Mouse (Mus musculus): ENCODE results near the gene Ncoa3. TPM values are rescaled to one million over a fixed set of nuclear protein-coding genes. Genes with fewer than 3 reads are reported as not detected.

Gene Ncoa3
- polyA plus RNA-seq, 1 experiment from 2014 or later = 17.4 TPM

GRCm38 (mm10) chr2:165997256-165997967 lies 5.0 kb downstream of the Ncoa3 start:
- Histone ChIP-seq H3K4me1 (peaks cover 44% of the 10 kb centered on the region), H3K4me2 (replicated peaks) (no peak overlapping the region), H3K36me3 (no peaks in the 10 kb centered on the region), H3K9me3 (no peaks in the 10 kb centered on the region), H3K27me3 (no peaks in the 10 kb centered on the region), H3K27ac (no peak overlapping the region), H3K9ac (no peak overlapping the region), H3K4me3 (no peak overlapping the region)
- WGBS = 92% methylated on average over 8 of the region's 8 CpGs
- no peak for ATAC-seq (ENCODE audit: low FRiP score, low read depth)

GRCm38 (mm10) chr2:165998969-165999368 lies 6.5 kb downstream of the Ncoa3 start:
- no peaks in the 10 kb centered on the region for H3K36me3 ChIP-seq
- no peak overlapping the region for H3K4me2 ChIP-seq (replicated peaks)
- H3K9me3 ChIP-seq = no peaks in the 10 kb centered on the region
- no peaks in the 10 kb centered on the region for H3K27me3 ChIP-seq
- peaks cover 36% of the 10 kb centered on the region for H3K4me1 ChIP-seq
- H3K27ac ChIP-seq = no peak overlapping the region
- no peak for ATAC-seq (ENCODE audit: low FRiP score, low read depth)
- WGBS = 35% methylated on average over 4 of the region's 4 CpGs
- no peak overlapping the region for H3K4me3 ChIP-seq
- H3K9ac ChIP-seq = no peak overlapping the region

GRCm38 (mm10) chr2:165999790-166000189 lies 7.4 kb downstream of the Ncoa3 start:
- Histone ChIP-seq H3K4me1 (peaks cover 31% of the 10 kb centered on the region), H3K27ac (no peak overlapping the region), H3K27me3 (no peaks in the 10 kb centered on the region), H3K36me3 (no peaks in the 10 kb centered on the region), H3K9ac (no peak overlapping the region), H3K4me3 (no peak overlapping the region), H3K4me2 (replicated peaks) (0 out of 2 replicates have a peak overlapping the region, but pooled peaks have one; percentile 12), H3K9me3 (no peaks in the 10 kb centered on the region)
- WGBS = 14% methylated on average over 5 of the region's 5 CpGs
- no peak for ATAC-seq (ENCODE audit: low FRiP score, low read depth)

GRCm38 (mm10) chr2:166000242-166000641 lies 7.8 kb downstream of the Ncoa3 start:
- 15% methylated on average over 5 of the region's 5 CpGs for WGBS

GRCm38 (mm10) chr2:166000769-166001168 lies 8.3 kb downstream of the Ncoa3 start:
- Histone ChIP-seq H3K4me1 (peaks cover 31% of the 10 kb centered on the region), H3K27me3 (no peaks in the 10 kb centered on the region), H3K9ac (no peak overlapping the region), H3K27ac (no peak overlapping the region), H3K36me3 (no peaks in the 10 kb centered on the region), H3K4me2 (replicated peaks) (no peak overlapping the region), H3K9me3 (no peaks in the 10 kb centered on the region), H3K4me3 (no peak overlapping the region)
- no peak for ATAC-seq (ENCODE audit: low FRiP score, low read depth)
- 39% methylated on average over 5 of the region's 5 CpGs for WGBS

More at GRCm38 (mm10) chr2:166000242-166000641, 7.8 kb downstream of the Ncoa3 start:
- Histone ChIP-seq H3K4me3 (no peak overlapping the region), H3K4me2 (replicated peaks) (no peak overlapping the region), H3K4me1 (peaks cover 31% of the 10 kb centered on the region), H3K27ac (no peak overlapping the region), H3K27me3 (no peaks in the 10 kb centered on the region), H3K9ac (no peak overlapping the region), H3K36me3 (no peaks in the 10 kb centered on the region), H3K9me3 (no peaks in the 10 kb centered on the region)
- no peak for ATAC-seq (ENCODE audit: low FRiP score, low read depth)

- Histone ChIP-seq H3K27ac (no peak overlapping the region), H3K4me1 (peaks cover 31% of the 10 kb centered on the region), H3K27me3 (no peaks in the 10 kb centered on the region), H3K9me3 (no peaks in the 10 kb centered on the region), H3K4me2 (replicated peaks) (no peak overlapping the region), H3K36me3 (no peaks in the 10 kb centered on the region), H3K9ac (no peak overlapping the region), H3K4me3 (no peak overlapping the region)
- no peak for ATAC-seq (ENCODE audit: low FRiP score, low read depth)
- 60% methylated on average over 2 of the region's 2 CpGs for WGBS
Observed at GRCm38 (mm10) chr2:166001362-166001761, 8.9 kb downstream of the Ncoa3 start.

GRCm38 (mm10) chr2:166001768-166002167 lies 9.3 kb downstream of the Ncoa3 start:
- no peak overlapping the region for H3K4me2 ChIP-seq (replicated peaks)
- no peaks in the 10 kb centered on the region for H3K27me3 ChIP-seq
- no peak overlapping the region for H3K9ac ChIP-seq
- H3K27ac ChIP-seq = no peak overlapping the region
- H3K36me3 ChIP-seq = no peaks in the 10 kb centered on the region
- H3K4me1 ChIP-seq = peaks cover 31% of the 10 kb centered on the region
- H3K4me3 ChIP-seq = no peak overlapping the region
- WGBS = 52% methylated on average over 2 of the region's 2 CpGs
- no peaks in the 10 kb centered on the region for H3K9me3 ChIP-seq
- ATAC-seq (ENCODE audit: low FRiP score, low read depth) = no peak

GRCm38 (mm10) chr2:166002429-166002828 lies 10.0 kb downstream of the Ncoa3 start:
- no peak for ATAC-seq (ENCODE audit: low FRiP score, low read depth)
- WGBS = 79% methylated on average over 4 of the region's 4 CpGs

GRCm38 (mm10) chr2:166003004-166003403 lies 10.6 kb downstream of the Ncoa3 start:
- WGBS = 69% methylated on average over 1 of the region's 1 CpGs
- no peaks in the 10 kb centered on the region for H3K27me3 ChIP-seq
- no peaks in the 10 kb centered on the region for H3K36me3 ChIP-seq
- no peaks in the 10 kb centered on the region for H3K9me3 ChIP-seq
- peaks cover 35% of the 10 kb centered on the region for H3K4me1 ChIP-seq
- no peak overlapping the region for H3K9ac ChIP-seq
- H3K4me3 ChIP-seq = no peak overlapping the region
- no peak overlapping the region for H3K27ac ChIP-seq
- ATAC-seq (ENCODE audit: low FRiP score, low read depth) = no peak
- no peak overlapping the region for H3K4me2 ChIP-seq (replicated peaks)

More at GRCm38 (mm10) chr2:166002429-166002828, 10.0 kb downstream of the Ncoa3 start:
- no peak overlapping the region for H3K27ac ChIP-seq
- H3K4me2 ChIP-seq (replicated peaks) = no peak overlapping the region
- peaks cover 35% of the 10 kb centered on the region for H3K4me1 ChIP-seq
- H3K9me3 ChIP-seq = no peaks in the 10 kb centered on the region
- no peak overlapping the region for H3K4me3 ChIP-seq
- no peaks in the 10 kb centered on the region for H3K36me3 ChIP-seq
- no peak overlapping the region for H3K9ac ChIP-seq
- no peaks in the 10 kb centered on the region for H3K27me3 ChIP-seq

GRCm38 (mm10) chr2:166007046-166007445 lies 14.6 kb downstream of the Ncoa3 start:
- Histone ChIP-seq H3K4me2 (replicated peaks) (no peak overlapping the region), H3K27me3 (no peaks in the 10 kb centered on the region), H3K27ac (no peak overlapping the region), H3K36me3 (no peaks in the 10 kb centered on the region), H3K4me1 (peaks cover 37% of the 10 kb centered on the region), H3K9ac (no peak overlapping the region), H3K4me3 (no peak overlapping the region), H3K9me3 (no peaks in the 10 kb centered on the region)
- 56% methylated on average over 6 of the region's 6 CpGs for WGBS
- ATAC-seq (ENCODE audit: low FRiP score, low read depth) = no peak

GRCm38 (mm10) chr2:166008558-166009392 lies 16.3 kb downstream of the Ncoa3 start:
- 62% methylated on average over 8 of the region's 8 CpGs for WGBS
- Histone ChIP-seq H3K4me2 (replicated peaks) (no peak overlapping the region), H3K27ac (no peak overlapping the region; the same call in 1 of the 2 replicates), H3K9ac (no peak overlapping the region), H3K27me3 (no peaks in the 10 kb centered on the region), H3K9me3 (no peaks in the 10 kb centered on the region), H3K4me1 (peaks cover 39% of the 10 kb centered on the region), H3K4me3 (no peak overlapping the region), H3K36me3 (no peaks in the 10 kb centered on the region)
- no peak for ATAC-seq (ENCODE audit: low FRiP score, low read depth)

GRCm38 (mm10) chr2:166009393-166009947 lies 17.0 kb downstream of the Ncoa3 start:
- H3K9ac ChIP-seq = no peak overlapping the region
- H3K36me3 ChIP-seq = no peaks in the 10 kb centered on the region
- peaks cover 39% of the 10 kb centered on the region for H3K4me1 ChIP-seq
- H3K27ac ChIP-seq = peak overlapping the region; percentile 59; the same call in 1 of the 2 replicates
- H3K4me2 ChIP-seq (replicated peaks) = no peak overlapping the region
- H3K27me3 ChIP-seq = no peaks in the 10 kb centered on the region
- no peaks in the 10 kb centered on the region for H3K9me3 ChIP-seq
- no peak overlapping the region for H3K4me3 ChIP-seq
- ATAC-seq (ENCODE audit: low FRiP score, low read depth) = no peak
- 77% methylated on average over 3 of the region's 3 CpGs for WGBS

All from limb, embryonic 13.5 days (tissue).